Mouse (Mus musculus) stomach, embryonic 15.5 days (tissue): ENCODE measurements at regions not wholly inside any gene's neighbourhood (a gene's known extent, or its start where the extent isn't known, plus 50 kb on each side); places are given as distances from the start of the nearest gene placed in this dataset.

Experiments
- ATAC-seq: fragments of 200-750 bp; cut with Nextera tagmentation; 2 replicates; pipeline ENCODE4 v1.8.0; 2017; ENCODE audit warnings: low read depth, moderate number of reproducible peaks, moderate TSS enrichment; ENCODE audit not compliant: insufficient read depth, low FRiP score
- H3K27ac ChIP-seq: fragments of 300-500 bp; sonication (generic); 2 replicates; pipeline ENCODE4 v1.5.1; 2015; ENCODE audit warnings: mild to moderate bottlenecking, inconsistent platforms
- H3K27me3 ChIP-seq: fragments of 300-500 bp; sonication (generic); replicated peaks from 2 replicates; pipeline ENCODE4 v1.6.1; 2015; ENCODE audit warnings: inconsistent platforms
- H3K36me3 ChIP-seq: fragments of 300-500 bp; sonication (generic); 2 replicates; pipeline ENCODE4 v1.6.1; 2015; ENCODE audit warnings: inconsistent platforms
- H3K4me1 ChIP-seq: fragments of 300-500 bp; sonication (generic); 2 replicates; pipeline ENCODE4 v1.6.1; 2015; ENCODE audit warnings: inconsistent platforms
- H3K4me2 ChIP-seq: fragments of 300-500 bp; sonication (generic); 2 replicates; pipeline ENCODE4 v1.6.1; 2015; ENCODE audit warnings: mild to moderate bottlenecking, inconsistent platforms
- H3K4me3 ChIP-seq: fragments of 300-500 bp; sonication (generic); replicated peaks from 2 replicates; pipeline ENCODE4 v1.5.1; 2015; ENCODE audit warnings: inconsistent platforms
- H3K9ac ChIP-seq: fragments of 300-500 bp; sonication (generic); 2 replicates; pipeline ENCODE4 v1.6.1; 2015; ENCODE audit warnings: inconsistent platforms
- H3K9me3 ChIP-seq: fragments of 300-500 bp; sonication (generic); 2 replicates; pipeline ENCODE4 v1.6.1; 2016; ENCODE audit warnings: inconsistent platforms
- WGBS: fragments of 180-500 bp; shearing (Covaris S2); methylation state at CpG from one replicate; pipeline ENCODE4 v1.1.7; 2015; 5-methylcytosine and 5-hydroxymethylcytosine counted together

- Histone ChIP-seq H3K4me3 (no peak overlapping the region), H3K9me3 (no peaks in the 10 kb centered on the region), H3K4me2 (no peak overlapping the region), H3K9ac (no peak overlapping the region), H3K4me1 (no peaks in the 10 kb centered on the region), H3K27me3 (no peaks in the 10 kb centered on the region), H3K27ac (no peak overlapping the region), H3K36me3 (no peaks in the 10 kb centered on the region)
- no peak for ATAC-seq
- 68% methylated on average over 2 of the region's 2 CpGs for WGBS
These were observed 112.0 kb upstream of the Smarca2 start for GRCm38 (mm10) chr19:26492806-26493205.

DNA sequence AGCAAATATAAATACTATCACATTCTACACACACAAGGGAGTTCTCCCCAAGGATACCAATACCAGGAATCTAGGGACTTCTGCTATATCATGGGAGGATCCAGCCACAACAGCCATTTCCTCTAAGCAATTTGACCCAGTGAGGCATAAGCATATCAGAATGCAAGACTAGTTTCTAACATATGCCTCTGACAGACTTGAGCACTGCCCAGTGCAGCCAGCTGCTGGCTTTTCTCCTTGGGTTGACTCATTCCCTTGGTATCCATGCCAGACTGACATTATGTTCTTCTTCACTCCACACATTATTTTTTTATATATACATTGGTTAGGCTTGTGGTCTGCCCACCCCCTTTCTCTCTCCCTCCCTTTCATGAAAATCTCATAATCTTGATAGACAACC lies 103.8 kb upstream of the Smarca2 start:
- no peak overlapping the region for H3K27ac ChIP-seq
- H3K9me3 ChIP-seq: no peaks in the 10 kb centered on the region
- no peaks in the 10 kb centered on the region for H3K36me3 ChIP-seq
- H3K9ac ChIP-seq: no peak overlapping the region
- H3K4me1 ChIP-seq: no peaks in the 10 kb centered on the region
- no peaks in the 10 kb centered on the region for H3K27me3 ChIP-seq
- no peak overlapping the region for H3K4me2 ChIP-seq
- no peak for ATAC-seq
- H3K4me3 ChIP-seq: no peak overlapping the region

DNA sequence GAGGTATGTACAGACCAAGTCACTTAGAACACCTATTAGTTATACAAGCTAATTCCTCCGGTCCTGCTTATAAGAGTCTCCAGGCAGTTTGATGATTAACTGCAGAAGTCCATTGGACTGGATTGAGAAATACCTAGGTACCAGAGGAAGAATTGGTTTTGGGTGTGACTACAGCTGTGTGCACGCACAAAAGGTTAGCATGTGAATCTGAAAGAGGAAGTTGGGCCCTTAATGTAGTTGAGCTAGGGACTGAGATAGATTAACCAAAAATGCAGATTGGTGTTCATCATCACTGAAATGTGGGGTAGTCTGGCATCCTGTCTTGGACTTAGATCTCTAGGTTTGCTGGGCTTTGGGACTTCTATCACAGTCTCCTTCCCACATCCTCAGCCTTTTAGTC lies 100.8 kb upstream of the Smarca2 start:
- H3K4me2 ChIP-seq: no peak overlapping the region
- no peak overlapping the region for H3K27ac ChIP-seq
- H3K4me3 ChIP-seq: no peak overlapping the region
- no peaks in the 10 kb centered on the region for H3K4me1 ChIP-seq
- no peak for ATAC-seq
- no peak overlapping the region for H3K9ac ChIP-seq
- no peaks in the 10 kb centered on the region for H3K27me3 ChIP-seq
- 84% methylated on average over 2 of the region's 2 CpGs for WGBS
- H3K9me3 ChIP-seq: no peaks in the 10 kb centered on the region
- H3K36me3 ChIP-seq: no peaks in the 10 kb centered on the region

- no peak overlapping the region for H3K4me2 ChIP-seq
- WGBS: 80% methylated on average over 1 of the region's 1 CpGs
- H3K4me1 ChIP-seq: no peaks in the 10 kb centered on the region
- ATAC-seq: no peak
- H3K4me3 ChIP-seq: no peak overlapping the region
- no peaks in the 10 kb centered on the region for H3K9me3 ChIP-seq
- H3K36me3 ChIP-seq: no peaks in the 10 kb centered on the region
- no peaks in the 10 kb centered on the region for H3K27me3 ChIP-seq
- no peak overlapping the region for H3K9ac ChIP-seq
- H3K27ac ChIP-seq: no peak overlapping the region
These were observed 98.0 kb upstream of the Smarca2 start for GRCm38 (mm10) chr19:26506802-26507201.

DNA sequence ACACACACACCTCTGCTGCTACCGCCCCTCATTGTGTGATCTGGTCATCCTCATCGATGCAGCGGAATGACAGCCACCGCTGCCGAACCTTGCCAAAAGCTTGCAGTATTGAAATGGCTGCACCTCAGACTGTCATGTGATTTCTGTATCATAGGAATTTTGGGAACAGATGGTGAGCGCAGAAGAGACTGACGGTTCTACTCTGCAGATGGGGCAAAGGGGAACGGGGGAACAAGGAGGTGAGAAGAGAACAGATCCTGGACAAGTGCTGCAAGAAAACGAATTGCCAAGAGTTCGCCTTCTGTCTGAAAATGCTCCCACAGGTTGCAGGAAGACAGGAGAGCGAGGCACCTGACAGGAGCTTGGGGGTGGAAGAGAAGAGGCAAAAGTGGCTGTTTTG lies 96.9 kb upstream of the Smarca2 start:
- WGBS: 72% methylated on average over 11 of the region's 11 CpGs

DNA sequence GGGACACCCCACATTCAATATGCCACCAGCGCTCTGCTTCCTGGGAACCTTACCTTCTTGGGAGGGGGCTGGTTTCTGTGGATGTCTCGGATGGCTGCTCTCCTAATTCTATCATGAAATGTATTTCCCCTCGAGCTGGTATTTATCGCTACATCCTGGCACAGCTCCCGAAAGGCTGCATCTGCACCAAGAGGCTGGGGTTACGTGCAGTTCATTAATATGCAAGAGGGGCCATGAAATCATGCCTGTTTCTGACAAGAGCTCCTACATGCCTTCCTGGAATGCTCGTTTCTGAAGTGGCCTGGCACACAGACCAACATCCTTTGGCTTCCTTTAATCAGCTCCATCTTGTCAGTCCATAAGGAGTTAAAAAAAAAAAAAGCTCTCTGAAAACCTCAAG lies 96.2 kb upstream of the Smarca2 start:
- Histone ChIP-seq H3K4me3 (no peak overlapping the region), H3K4me2 (no peak overlapping the region), H3K4me1 (no peaks in the 10 kb centered on the region), H3K27me3 (no peaks in the 10 kb centered on the region), H3K27ac (no peak overlapping the region), H3K9me3 (no peaks in the 10 kb centered on the region), H3K9ac (no peak overlapping the region), H3K36me3 (no peaks in the 10 kb centered on the region)
- WGBS: 55% methylated on average over 7 of the region's 7 CpGs
- ATAC-seq: no peak

More for the DNA sequence above, 96.9 kb upstream of the Smarca2 start:
- H3K27me3 ChIP-seq: no peaks in the 10 kb centered on the region
- no peak for ATAC-seq
- H3K4me2 ChIP-seq: no peak overlapping the region
- no peak overlapping the region for H3K27ac ChIP-seq
- no peaks in the 10 kb centered on the region for H3K36me3 ChIP-seq
- no peak overlapping the region for H3K9ac ChIP-seq
- no peaks in the 10 kb centered on the region for H3K4me1 ChIP-seq
- H3K4me3 ChIP-seq: no peak overlapping the region
- no peaks in the 10 kb centered on the region for H3K9me3 ChIP-seq

GRCm38 (mm10) chr19:26509240-26509639 lies 95.6 kb upstream of the Smarca2 start:
- no peaks in the 10 kb centered on the region for H3K36me3 ChIP-seq
- WGBS: 74% methylated on average over 2 of the region's 2 CpGs

GRCm38 (mm10) chr19:26510185-26510584 lies 94.7 kb upstream of the Smarca2 start:
- H3K36me3 ChIP-seq: no peaks in the 10 kb centered on the region
- WGBS: 72% methylated on average over 12 of the region's 12 CpGs
- H3K4me2 ChIP-seq: no peak overlapping the region
- no peak overlapping the region for H3K27ac ChIP-seq
- H3K9ac ChIP-seq: no peak overlapping the region
- no peaks in the 10 kb centered on the region for H3K4me1 ChIP-seq
- no peaks in the 10 kb centered on the region for H3K9me3 ChIP-seq
- H3K4me3 ChIP-seq: no peak overlapping the region
- H3K27me3 ChIP-seq: no peaks in the 10 kb centered on the region
- no peak for ATAC-seq

More at GRCm38 (mm10) chr19:26509240-26509639, 95.6 kb upstream of the Smarca2 start:
- Histone ChIP-seq H3K4me2 (no peak overlapping the region), H3K27me3 (no peaks in the 10 kb centered on the region), H3K9ac (no peak overlapping the region), H3K4me3 (no peak overlapping the region), H3K4me1 (no peaks in the 10 kb centered on the region), H3K9me3 (no peaks in the 10 kb centered on the region), H3K27ac (no peak overlapping the region)
- ATAC-seq: no peak

DNA sequence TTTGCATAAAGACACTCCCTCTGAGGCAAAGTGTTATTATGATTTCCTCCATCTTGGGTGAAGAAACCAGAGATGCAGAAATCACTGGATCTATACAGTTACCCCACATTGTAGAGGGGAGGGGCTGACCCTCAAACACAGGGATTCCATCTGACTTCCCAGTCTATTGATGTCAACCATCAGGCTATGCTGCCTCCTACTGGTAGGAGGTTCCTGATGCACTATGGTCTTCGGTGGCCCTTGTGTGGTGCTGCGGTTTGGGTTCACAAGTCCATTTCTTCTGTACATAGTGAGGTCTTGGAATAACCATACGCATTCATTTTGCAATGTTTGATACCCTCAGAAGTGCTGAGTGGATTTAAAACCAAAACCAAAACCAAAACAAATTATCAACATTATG lies 94.0 kb upstream of the Smarca2 start:
- H3K4me2 ChIP-seq: no peak overlapping the region
- H3K4me1 ChIP-seq: no peaks in the 10 kb centered on the region
- WGBS: 82% methylated on average over 3 of the region's 3 CpGs
- no peak overlapping the region for H3K27ac ChIP-seq
- no peak overlapping the region for H3K4me3 ChIP-seq
- no peaks in the 10 kb centered on the region for H3K27me3 ChIP-seq
- H3K36me3 ChIP-seq: no peaks in the 10 kb centered on the region
- no peak overlapping the region for H3K9ac ChIP-seq
- no peak for ATAC-seq
- no peaks in the 10 kb centered on the region for H3K9me3 ChIP-seq

DNA sequence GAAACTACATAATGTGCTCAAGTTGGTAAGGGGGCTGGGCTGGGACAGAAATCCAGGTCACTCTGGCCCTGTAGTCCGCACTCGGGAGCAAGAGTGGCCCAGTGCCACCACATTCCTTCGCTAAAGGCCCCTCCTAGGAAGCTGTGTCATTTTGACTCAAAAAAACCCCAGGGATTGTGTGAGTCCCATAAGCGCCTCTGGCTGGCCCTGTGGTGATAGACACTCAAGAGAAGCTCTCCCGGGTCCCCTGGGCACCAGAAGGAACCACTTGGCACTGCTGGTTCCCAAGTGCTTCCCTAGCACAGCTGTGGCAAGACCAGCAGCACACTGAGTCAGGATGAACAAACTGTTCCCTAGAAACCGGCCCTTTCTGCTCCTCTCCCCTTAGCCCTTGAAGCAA lies 93.1 kb upstream of the Smarca2 start:
- no peaks in the 10 kb centered on the region for H3K27me3 ChIP-seq
- no peaks in the 10 kb centered on the region for H3K36me3 ChIP-seq
- WGBS: 74% methylated on average over 6 of the region's 6 CpGs
- H3K4me3 ChIP-seq: no peak overlapping the region
- no peak overlapping the region for H3K4me2 ChIP-seq
- H3K4me1 ChIP-seq: no peaks in the 10 kb centered on the region
- H3K9ac ChIP-seq: no peak overlapping the region
- no peak overlapping the region for H3K27ac ChIP-seq
- no peak for ATAC-seq
- no peaks in the 10 kb centered on the region for H3K9me3 ChIP-seq

DNA sequence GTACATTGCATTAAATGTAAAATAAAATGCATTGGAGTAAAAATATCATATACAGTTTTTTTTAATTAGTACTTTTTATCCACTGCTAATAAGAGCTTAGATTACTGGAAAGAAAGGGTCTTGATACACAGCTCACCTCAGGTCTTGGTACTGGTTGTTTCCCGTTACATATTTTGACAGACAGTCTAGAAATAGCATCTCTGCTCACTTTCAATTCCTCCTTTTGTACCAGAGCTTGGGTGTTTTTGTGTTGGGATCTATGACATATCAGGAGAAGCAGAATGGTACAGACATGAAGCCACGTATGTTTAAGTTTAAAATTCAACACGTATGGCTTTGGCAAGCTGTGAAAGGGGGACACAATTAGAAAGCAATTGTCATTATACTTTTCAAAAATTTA lies 80.3 kb upstream of the Smarca2 start:
- ATAC-seq: no peak
- Histone ChIP-seq H3K4me2 (no peak overlapping the region), H3K4me1 (no peaks in the 10 kb centered on the region), H3K36me3 (no peaks in the 10 kb centered on the region), H3K27ac (no peak overlapping the region), H3K4me3 (no peak overlapping the region), H3K9ac (no peak overlapping the region), H3K9me3 (no peaks in the 10 kb centered on the region), H3K27me3 (no peaks in the 10 kb centered on the region)
- WGBS: 81% methylated on average over 3 of the region's 3 CpGs

GRCm38 (mm10) chr19:26531390-26531789 lies 73.5 kb upstream of the Smarca2 start:
- ATAC-seq: no peak
- H3K27ac ChIP-seq: no peak overlapping the region
- H3K27me3 ChIP-seq: no peaks in the 10 kb centered on the region
- H3K4me3 ChIP-seq: no peak overlapping the region
- H3K9ac ChIP-seq: no peak overlapping the region
- no peaks in the 10 kb centered on the region for H3K9me3 ChIP-seq
- H3K4me2 ChIP-seq: no peak overlapping the region
- WGBS: 81% methylated on average over 4 of the region's 4 CpGs
- no peaks in the 10 kb centered on the region for H3K36me3 ChIP-seq
- H3K4me1 ChIP-seq: no peaks in the 10 kb centered on the region

- Histone ChIP-seq H3K9me3 (no peaks in the 10 kb centered on the region), H3K9ac (no peak overlapping the region), H3K4me1 (no peaks in the 10 kb centered on the region), H3K4me2 (no peak overlapping the region), H3K27me3 (no peaks in the 10 kb centered on the region), H3K4me3 (no peak overlapping the region), H3K36me3 (no peaks in the 10 kb centered on the region), H3K27ac (no peak overlapping the region)
- no peak for ATAC-seq
- WGBS: 49% methylated on average over 6 of the region's 6 CpGs
These were observed 72.3 kb upstream of the Smarca2 start for GRCm38 (mm10) chr19:26532509-26532908.
